Mouse (Mus musculus): ENCODE results near the gene Pth2.
"Not testable (repeated sequence)": the region's sequence is repeated elsewhere in the genome, so short reads cannot be mapped to it uniquely, and the experiment has no call there.

Gene Pth2

GRCm38 (mm10) chr7:45180896-45181477 lies at the start of gene Pth2:
TSS of gene Pth2 (plus strand) at chr7:45180995.
- no peak for DNase-seq (ENCODE audit: low spot score)

GRCm38 (mm10) chr7:45131850-45132249 lies 48.9 kb upstream of the Pth2 start:
- no peak for DNase-seq (ENCODE audit: low spot score)

GRCm38 (mm10) chr7:45133446-45134159 lies 47.2 kb upstream of the Pth2 start:
- no peak for DNase-seq (ENCODE audit: low spot score)

- no peak for DNase-seq (ENCODE audit: low spot score)
These were observed 46.2 kb upstream of the Pth2 start for GRCm38 (mm10) chr7:45134544-45135026.

- no peak for DNase-seq (ENCODE audit: low spot score)
These were observed 45.4 kb upstream of the Pth2 start for GRCm38 (mm10) chr7:45135370-45135769.

GRCm38 (mm10) chr7:45135993-45136567 lies 44.7 kb upstream of the Pth2 start, which contains the start of the genes Gm45713 and Flt3l:
TSS of gene Gm45713 (minus strand) at chr7:45136231.
TSS of gene Flt3l (minus strand) at chr7:45136432.
- DNase-seq (ENCODE audit: low spot score), result peak; percentile 87

- no peak for DNase-seq (ENCODE audit: low spot score)
These were observed 43.4 kb upstream of the Pth2 start for GRCm38 (mm10) chr7:45137171-45138006.

- DNase-seq (ENCODE audit: low spot score), result no peak
These were observed 42.4 kb upstream of the Pth2 start for GRCm38 (mm10) chr7:45138403-45138802.

- DNase-seq (ENCODE audit: low spot score), result no peak
These were observed 40.7 kb upstream of the Pth2 start for GRCm38 (mm10) chr7:45139904-45140723.

- DNase-seq (ENCODE audit: low spot score), result no peak
These were observed 39.5 kb upstream of the Pth2 start for GRCm38 (mm10) chr7:45141319-45141718.

GRCm38 (mm10) chr7:45141914-45142313 lies 38.9 kb upstream of the Pth2 start:
- DNase-seq (ENCODE audit: low spot score), result no peak

- DNase-seq (ENCODE audit: low spot score), result no peak
These were observed 36.2 kb upstream of the Pth2 start for GRCm38 (mm10) chr7:45144368-45145174.

- no peak for DNase-seq (ENCODE audit: low spot score)
These were observed 35.3 kb upstream of the Pth2 start for GRCm38 (mm10) chr7:45145460-45145859.

GRCm38 (mm10) chr7:45147267-45147666 lies 33.5 kb upstream of the Pth2 start:
- no peak for DNase-seq (ENCODE audit: low spot score)

- no peak for DNase-seq (ENCODE audit: low spot score)
These were observed 32.9 kb upstream of the Pth2 start for GRCm38 (mm10) chr7:45147899-45148298.

- no peak for DNase-seq (ENCODE audit: low spot score)
These were observed 32.2 kb upstream of the Pth2 start for GRCm38 (mm10) chr7:45148534-45149098.

GRCm38 (mm10) chr7:45149545-45149944 lies 31.2 kb upstream of the Pth2 start:
- no peak for DNase-seq (ENCODE audit: low spot score)

GRCm38 (mm10) chr7:45150321-45150720 lies 30.5 kb upstream of the Pth2 start:
- no peak for DNase-seq (ENCODE audit: low spot score)

- peak; percentile 46 for DNase-seq (ENCODE audit: low spot score)
These were observed 29.5 kb upstream of the Pth2 start for GRCm38 (mm10) chr7:45151303-45151702.

- not testable (repeated sequence) for DNase-seq (ENCODE audit: low spot score)
These were observed 27.7 kb upstream of the Pth2 start for GRCm38 (mm10) chr7:45153052-45153451.
